Mouse (Mus musculus): ENCODE measurements at regions not wholly inside any gene's neighbourhood (a gene's known extent, or its start where the extent isn't known, plus 50 kb on each side); places are given as distances from the start of the nearest gene placed in this dataset.

- no peak for DNase-seq (ENCODE audit: low spot score)
These were observed 119.2 kb upstream of the Ccdc122 start for GRCm38 (mm10) chr14:76917139-76917929.

GRCm38 (mm10) chr14:76913850-76914249 lies 122.7 kb upstream of the Ccdc122 start:
- no peak for DNase-seq (ENCODE audit: low spot score)

- DNase-seq (ENCODE audit: low spot score): no peak
These were observed 124.1 kb upstream of the Ccdc122 start for GRCm38 (mm10) chr14:76912301-76913001.

- DNase-seq (ENCODE audit: low spot score): no peak
These were observed 125.3 kb upstream of the Ccdc122 start for GRCm38 (mm10) chr14:76911271-76911670.

GRCm38 (mm10) chr14:76910186-76910585 lies 126.4 kb upstream of the Ccdc122 start:
- DNase-seq (ENCODE audit: low spot score): no peak

- DNase-seq (ENCODE audit: low spot score): no peak
These were observed 128.6 kb upstream of the Ccdc122 start for GRCm38 (mm10) chr14:76907941-76908340.

GRCm38 (mm10) chr14:76902962-76903757 lies 133.4 kb upstream of the Ccdc122 start:
- DNase-seq (ENCODE audit: low spot score): no peak

GRCm38 (mm10) chr14:76901490-76901889 lies 135.1 kb upstream of the Ccdc122 start:
- DNase-seq (ENCODE audit: low spot score): no peak

GRCm38 (mm10) chr14:76899331-76899730 lies 137.2 kb upstream of the Ccdc122 start:
- DNase-seq (ENCODE audit: low spot score): no peak

- no peak for DNase-seq (ENCODE audit: low spot score)
These were observed 148.9 kb upstream of the Ccdc122 start for GRCm38 (mm10) chr14:76887708-76888107.

GRCm38 (mm10) chr14:76887201-76887600 lies 149.4 kb upstream of the Ccdc122 start:
- peak; percentile 47 for DNase-seq (ENCODE audit: low spot score)

- DNase-seq (ENCODE audit: low spot score): no peak
These were observed 153.3 kb upstream of the Ccdc122 start for GRCm38 (mm10) chr14:76883231-76883651.

- DNase-seq (ENCODE audit: low spot score): peak; percentile 89
These were observed 153.8 kb upstream of the Ccdc122 start for GRCm38 (mm10) chr14:76882711-76883171.

GRCm38 (mm10) chr14:76880851-76881250 lies 155.7 kb upstream of the Ccdc122 start:
- no peak for DNase-seq (ENCODE audit: low spot score)

GRCm38 (mm10) chr14:76877306-76877705 lies 159.3 kb upstream of the Ccdc122 start:
- DNase-seq (ENCODE audit: low spot score): no peak

GRCm38 (mm10) chr14:76876015-76876414 lies 160.6 kb upstream of the Ccdc122 start:
- peak; percentile 50 for DNase-seq (ENCODE audit: low spot score)

GRCm38 (mm10) chr14:76875266-76875900 lies 161.2 kb upstream of the Ccdc122 start:
- no peak for DNase-seq (ENCODE audit: low spot score)

GRCm38 (mm10) chr14:76874542-76875265 lies 161.9 kb upstream of the Ccdc122 start:
- DNase-seq (ENCODE audit: low spot score): no peak

- no peak for DNase-seq (ENCODE audit: low spot score)
These were observed 162.9 kb upstream of the Ccdc122 start for GRCm38 (mm10) chr14:76873684-76874083.

- DNase-seq (ENCODE audit: low spot score): no peak
These were observed 163.6 kb upstream of the Ccdc122 start for GRCm38 (mm10) chr14:76872976-76873375.

GRCm38 (mm10) chr14:76872510-76872909 lies 164.1 kb upstream of the Ccdc122 start:
- DNase-seq (ENCODE audit: low spot score): no peak

Measured in MN1 (cell line).